Mouse (Mus musculus): ENCODE measurements around the gene Rptor.

GRCm38 (mm10) chr11:119621266-119621665 is 18.6 kb downstream of the Rptor start:
- TF ChIP-seq CTCF (IDR thresholded peaks at IDR 0.05; ENCODE audit: borderline replicate concordance, extremely low read depth, insufficient read depth, insufficient read length) (no peak), POLR2A (IDR thresholded peaks at IDR 0.05; ENCODE audit: borderline replicate concordance, extremely low read depth, insufficient read depth, insufficient read length, poor library complexity, severe bottlenecking) (no peak)
